Mouse (Mus musculus): ENCODE data around the gene Tpt1. TPM values are rescaled to one million over a fixed set of nuclear protein-coding genes. Genes with fewer than 3 reads are reported as not detected.

Tpt1 gene
- polyA plus RNA-seq, 1 experiment from 2014 or later, result 1,351 TPM

- Histone ChIP-seq H3K36me3 (ENCODE audit: control insufficient read depth, insufficient read depth, low read length) (peaks cover 43% of the 10 kb centered on the region), H3K4me1 (ENCODE audit: control insufficient read depth, insufficient read depth, low read length) (peaks cover 5% of the 10 kb centered on the region), H3K4me2 (replicated peaks; ENCODE audit: low read depth, low read length) (no peak overlapping the region), H3K27ac (ENCODE audit: low read length) (no peak overlapping the region), H3K9me3 (ENCODE audit: control insufficient read depth, low read depth, low read length) (no peaks in the 10 kb centered on the region), H3K27me3 (ENCODE audit: control insufficient read depth, insufficient read depth, low read length) (no peaks in the 10 kb centered on the region), H3K4me3 (ENCODE audit: low read depth, low read length) (no peak overlapping the region), H3K9ac (replicated peaks; ENCODE audit: low read depth, low read length) (no peak overlapping the region)
- WGBS, result 79% methylated on average over 5 of the region's 5 CpGs
- ATAC-seq (ENCODE audit: insufficient number of reproducible peaks, insufficient read depth, low FRiP score, low read depth), result no peak
Measured at GRCm38 (mm10) chr14:75849236-75849635, 4.3 kb downstream of the Tpt1 start.

- Histone ChIP-seq H3K9ac (replicated peaks; ENCODE audit: low read depth, low read length) (no peak overlapping the region), H3K4me1 (ENCODE audit: control insufficient read depth, insufficient read depth, low read length) (peaks cover 5% of the 10 kb centered on the region), H3K27me3 (ENCODE audit: control insufficient read depth, insufficient read depth, low read length) (no peaks in the 10 kb centered on the region), H3K27ac (ENCODE audit: low read length) (no peak overlapping the region), H3K9me3 (ENCODE audit: control insufficient read depth, low read depth, low read length) (no peaks in the 10 kb centered on the region), H3K4me2 (replicated peaks; ENCODE audit: low read depth, low read length) (no peak overlapping the region), H3K36me3 (ENCODE audit: control insufficient read depth, insufficient read depth, low read length) (peaks cover 43% of the 10 kb centered on the region), H3K4me3 (ENCODE audit: low read depth, low read length) (no peak overlapping the region)
- no peak for ATAC-seq (ENCODE audit: insufficient number of reproducible peaks, insufficient read depth, low FRiP score, low read depth)
- 91% methylated on average over 6 of the region's 6 CpGs for WGBS
Measured at GRCm38 (mm10) chr14:75849842-75850568, 5.1 kb downstream of the Tpt1 start.

- Histone ChIP-seq H3K27me3 (ENCODE audit: control insufficient read depth, insufficient read depth, low read length) (no peaks in the 10 kb centered on the region), H3K4me2 (replicated peaks; ENCODE audit: low read depth, low read length) (no peak overlapping the region), H3K9ac (replicated peaks; ENCODE audit: low read depth, low read length) (no peak overlapping the region), H3K9me3 (ENCODE audit: control insufficient read depth, low read depth, low read length) (no peaks in the 10 kb centered on the region), H3K27ac (ENCODE audit: low read length) (no peak overlapping the region), H3K36me3 (ENCODE audit: control insufficient read depth, insufficient read depth, low read length) (peaks cover 43% of the 10 kb centered on the region), H3K4me1 (ENCODE audit: control insufficient read depth, insufficient read depth, low read length) (peaks cover 5% of the 10 kb centered on the region), H3K4me3 (ENCODE audit: low read depth, low read length) (no peak overlapping the region)
- 77% methylated on average over 6 of the region's 6 CpGs for WGBS
- no peak for ATAC-seq (ENCODE audit: insufficient number of reproducible peaks, insufficient read depth, low FRiP score, low read depth)
Measured at GRCm38 (mm10) chr14:75850819-75851218, 5.9 kb downstream of the Tpt1 start.

GRCm38 (mm10) chr14:75852016-75852415, 7.1 kb downstream of the Tpt1 start:
- H3K9ac ChIP-seq (replicated peaks; ENCODE audit: low read depth, low read length), result no peak overlapping the region
- no peaks in the 10 kb centered on the region for H3K9me3 ChIP-seq (ENCODE audit: control insufficient read depth, low read depth, low read length)
- WGBS, result 88% methylated on average over 5 of the region's 5 CpGs
- H3K27ac ChIP-seq (ENCODE audit: low read length), result no peak overlapping the region
- no peak overlapping the region for H3K4me3 ChIP-seq (ENCODE audit: low read depth, low read length)
- no peak for ATAC-seq (ENCODE audit: insufficient number of reproducible peaks, insufficient read depth, low FRiP score, low read depth)
- H3K4me1 ChIP-seq (ENCODE audit: control insufficient read depth, insufficient read depth, low read length), result no peaks in the 10 kb centered on the region; the same call in 1 of the 2 replicates
- peaks cover 39% of the 10 kb centered on the region for H3K36me3 ChIP-seq (ENCODE audit: control insufficient read depth, insufficient read depth, low read length)
- no peaks in the 10 kb centered on the region for H3K27me3 ChIP-seq (ENCODE audit: control insufficient read depth, insufficient read depth, low read length)
- H3K4me2 ChIP-seq (replicated peaks; ENCODE audit: low read depth, low read length), result no peak overlapping the region

- no peaks in the 10 kb centered on the region for H3K4me1 ChIP-seq (ENCODE audit: control insufficient read depth, insufficient read depth, low read length)
- H3K9ac ChIP-seq (replicated peaks; ENCODE audit: low read depth, low read length), result no peak overlapping the region
- H3K27me3 ChIP-seq (ENCODE audit: control insufficient read depth, insufficient read depth, low read length), result no peaks in the 10 kb centered on the region
- H3K36me3 ChIP-seq (ENCODE audit: control insufficient read depth, insufficient read depth, low read length), result peaks cover 7% of the 10 kb centered on the region; the same call in 1 of the 2 replicates
- 55% methylated on average over 17 of the region's 17 CpGs for WGBS
- no peak for ATAC-seq (ENCODE audit: insufficient number of reproducible peaks, insufficient read depth, low FRiP score, low read depth)
- H3K27ac ChIP-seq (ENCODE audit: low read length), result no peak overlapping the region
- no peak overlapping the region for H3K4me2 ChIP-seq (replicated peaks; ENCODE audit: low read depth, low read length)
- no peaks in the 10 kb centered on the region for H3K9me3 ChIP-seq (ENCODE audit: control insufficient read depth, low read depth, low read length)
- H3K4me3 ChIP-seq (ENCODE audit: low read depth, low read length), result no peak overlapping the region
Measured at GRCm38 (mm10) chr14:75855263-75855992, 10.5 kb downstream of the Tpt1 start.

GRCm38 (mm10) chr14:75858181-75858580, 13.3 kb downstream of the Tpt1 start:
- no peak for ATAC-seq (ENCODE audit: insufficient number of reproducible peaks, insufficient read depth, low FRiP score, low read depth)
- Histone ChIP-seq H3K27ac (ENCODE audit: low read length) (no peak overlapping the region), H3K4me3 (ENCODE audit: low read depth, low read length) (no peak overlapping the region), H3K4me2 (replicated peaks; ENCODE audit: low read depth, low read length) (no peak overlapping the region), H3K27me3 (ENCODE audit: control insufficient read depth, insufficient read depth, low read length) (no peaks in the 10 kb centered on the region), H3K9ac (replicated peaks; ENCODE audit: low read depth, low read length) (no peak overlapping the region), H3K36me3 (ENCODE audit: control insufficient read depth, insufficient read depth, low read length) (no peaks in the 10 kb centered on the region), H3K4me1 (ENCODE audit: control insufficient read depth, insufficient read depth, low read length) (peaks cover 5% of the 10 kb centered on the region; the same call in 1 of the 2 replicates), H3K9me3 (ENCODE audit: control insufficient read depth, low read depth, low read length) (no peaks in the 10 kb centered on the region; the same call in 1 of the 2 replicates)
- WGBS, result 64% methylated on average over 2 of the region's 2 CpGs

GRCm38 (mm10) chr14:75859619-75860018, 14.7 kb downstream of the Tpt1 start:
- H3K4me3 ChIP-seq (ENCODE audit: low read depth, low read length), result no peak overlapping the region
- no peaks in the 10 kb centered on the region for H3K36me3 ChIP-seq (ENCODE audit: control insufficient read depth, insufficient read depth, low read length)
- 79% methylated on average over 2 of the region's 2 CpGs for WGBS
- no peak for ATAC-seq (ENCODE audit: insufficient number of reproducible peaks, insufficient read depth, low FRiP score, low read depth)
- H3K4me1 ChIP-seq (ENCODE audit: control insufficient read depth, insufficient read depth, low read length), result peaks cover 16% of the 10 kb centered on the region; the same call in 1 of the 2 replicates
- H3K9ac ChIP-seq (replicated peaks; ENCODE audit: low read depth, low read length), result no peak overlapping the region
- no peak overlapping the region for H3K27ac ChIP-seq (ENCODE audit: low read length)
- no peaks in the 10 kb centered on the region; the same call in 1 of the 2 replicates for H3K9me3 ChIP-seq (ENCODE audit: control insufficient read depth, low read depth, low read length)
- no peaks in the 10 kb centered on the region for H3K27me3 ChIP-seq (ENCODE audit: control insufficient read depth, insufficient read depth, low read length)
- no peak overlapping the region for H3K4me2 ChIP-seq (replicated peaks; ENCODE audit: low read depth, low read length)

GRCm38 (mm10) chr14:75862701-75863100, 17.8 kb downstream of the Tpt1 start:
- H3K4me2 ChIP-seq (replicated peaks; ENCODE audit: low read depth, low read length), result no peak overlapping the region
- no peak overlapping the region for H3K4me3 ChIP-seq (ENCODE audit: low read depth, low read length)
- peaks cover 16% of the 10 kb centered on the region; the same call in 1 of the 2 replicates for H3K4me1 ChIP-seq (ENCODE audit: control insufficient read depth, insufficient read depth, low read length)
- no peak for ATAC-seq (ENCODE audit: insufficient number of reproducible peaks, insufficient read depth, low FRiP score, low read depth)
- H3K9me3 ChIP-seq (ENCODE audit: control insufficient read depth, low read depth, low read length), result no peaks in the 10 kb centered on the region; the same call in 1 of the 2 replicates
- no peaks in the 10 kb centered on the region for H3K27me3 ChIP-seq (ENCODE audit: control insufficient read depth, insufficient read depth, low read length)
- WGBS, result 85% methylated on average over 6 of the region's 6 CpGs
- H3K27ac ChIP-seq (ENCODE audit: low read length), result peak overlapping the region; percentile 59; the same call in 1 of the 2 replicates
- no peaks in the 10 kb centered on the region for H3K36me3 ChIP-seq (ENCODE audit: control insufficient read depth, insufficient read depth, low read length)
- no peak overlapping the region for H3K9ac ChIP-seq (replicated peaks; ENCODE audit: low read depth, low read length)
